Mouse (Mus musculus) natural killer cell, adult 2 months (primary cell): ENCODE results near the gene Ptpra.

Experiments used
- DNase-seq, 2 experiments: peaks; one replicate each; pipeline ENCODE4 v3.0.0; 2022; ENCODE audit warnings: low spot score in 2 of 2

Ptpra gene

GRCm38 (mm10) chr2:130449794-130450433, at the start of gene Ptpra:
Ptpra (plus strand) TSS chr2:130450278.
- DNase-seq = peak; percentile 78 to 83

- no peak for DNase-seq
Observed at GRCm38 (mm10) chr2:130401891-130402290, 48.2 kb upstream of the Ptpra start.

- no peak for DNase-seq
Observed at GRCm38 (mm10) chr2:130404939-130405338, 45.1 kb upstream of the Ptpra start, which contains the start of the genes Gm28372 and 1700020A23Rik. Gm28372 (plus strand) TSS chr2:130405239. 1700020A23Rik (plus strand) TSS chr2:130405259.

- no peak for DNase-seq
Observed at GRCm38 (mm10) chr2:130406178-130406577, 43.9 kb upstream of the Ptpra start, which contains the start of gene Tmem239. Tmem239 (plus strand) TSS chr2:130406478.

GRCm38 (mm10) chr2:130408194-130408593, 41.9 kb upstream of the Ptpra start:
- no peak for DNase-seq

- DNase-seq = peak; percentile 55 to 60
Observed at GRCm38 (mm10) chr2:130411558-130412495, 38.3 kb upstream of the Ptpra start.

- no peak for DNase-seq
Observed at GRCm38 (mm10) chr2:130412775-130413174, 37.3 kb upstream of the Ptpra start.

- DNase-seq = no peak
Observed at GRCm38 (mm10) chr2:130414094-130414856, 35.8 kb upstream of the Ptpra start.

- no peak for DNase-seq
Observed at GRCm38 (mm10) chr2:130421781-130422620, 28.1 kb upstream of the Ptpra start.

GRCm38 (mm10) chr2:130423397-130424125, 26.5 kb upstream of the Ptpra start:
- DNase-seq = peak; percentile 64 to 77

- DNase-seq = peak; percentile 91
Observed at GRCm38 (mm10) chr2:130424126-130424853, 25.8 kb upstream of the Ptpra start, which contains the start of the genes Vps16 and Pced1a. Vps16 (plus strand) TSS chr2:130424339. Pced1a (minus strand) TSS chr2:130424701.

- DNase-seq = no peak
Observed at GRCm38 (mm10) chr2:130425112-130425511, 25.0 kb upstream of the Ptpra start.

GRCm38 (mm10) chr2:130429851-130430250, 20.2 kb upstream of the Ptpra start:
- no peak for DNase-seq

GRCm38 (mm10) chr2:130430484-130430883, 19.6 kb upstream of the Ptpra start:
- DNase-seq = no peak

- DNase-seq = no peak
Observed at GRCm38 (mm10) chr2:130432157-130432556, 17.9 kb upstream of the Ptpra start.

GRCm38 (mm10) chr2:130433152-130433551, 16.9 kb upstream of the Ptpra start:
- peak; percentile 42 to 51 for DNase-seq

GRCm38 (mm10) chr2:130436769-130437168, 13.3 kb upstream of the Ptpra start:
- DNase-seq = no peak

GRCm38 (mm10) chr2:130438861-130439260, 11.2 kb upstream of the Ptpra start:
- no peak for DNase-seq

GRCm38 (mm10) chr2:130439840-130440480, 10.1 kb upstream of the Ptpra start:
- no peak for DNase-seq
